Mouse (Mus musculus): ENCODE results near the gene Gpbp1. TPM values are rescaled to one million over a fixed set of nuclear protein-coding genes. Genes with fewer than 3 reads are reported as not detected.

The Gpbp1 gene
- polyA plus RNA-seq, 1 experiment from 2014 or later: 33.2 TPM

DNA sequence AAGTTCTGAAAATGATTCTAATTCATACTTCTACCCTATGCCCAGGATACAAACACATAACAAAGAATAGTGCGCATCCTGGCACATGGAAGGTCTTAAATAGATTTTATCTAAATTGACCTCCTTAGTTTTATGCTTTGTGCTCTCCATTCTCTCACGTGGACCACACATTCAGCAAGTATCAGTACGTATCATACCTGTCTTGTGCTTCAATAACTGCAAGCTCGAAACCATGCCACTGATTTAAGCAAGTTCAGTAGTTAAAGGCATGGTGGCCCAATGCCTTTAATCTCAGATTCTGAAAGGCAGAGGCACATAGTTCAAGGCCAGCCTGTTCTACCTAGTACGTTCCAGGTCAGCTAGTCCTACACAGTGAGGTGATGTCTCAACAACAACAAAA is 98.5 kb downstream of the Gpbp1 start:
- Histone ChIP-seq H3K9ac (ENCODE audit: low read depth, low read length) (no peak overlapping the region), H3K4me3 (ENCODE audit: low read depth, low read length) (no peak overlapping the region), H3K9me3 (ENCODE audit: control insufficient read depth) (no peaks in the 10 kb centered on the region), H3K27ac (ENCODE audit: low read depth, low read length) (no peak overlapping the region), H3K4me1 (replicated peaks; ENCODE audit: control insufficient read depth, insufficient read depth, low read length) (no peaks in the 10 kb centered on the region), H3K27me3 (replicated peaks; ENCODE audit: control insufficient read depth, insufficient read depth, low read length) (no peaks in the 10 kb centered on the region), H3K4me2 (replicated peaks; ENCODE audit: low read depth) (no peak overlapping the region), H3K36me3 (ENCODE audit: control insufficient read depth, insufficient read depth) (no peaks in the 10 kb centered on the region)
- 91% methylated on average over 5 of the region's 5 CpGs for WGBS
- no peak for ATAC-seq
- no peak for TF ChIP-seq CTCF (IDR thresholded peaks at IDR 0.05; ENCODE audit: low read depth)

DNA sequence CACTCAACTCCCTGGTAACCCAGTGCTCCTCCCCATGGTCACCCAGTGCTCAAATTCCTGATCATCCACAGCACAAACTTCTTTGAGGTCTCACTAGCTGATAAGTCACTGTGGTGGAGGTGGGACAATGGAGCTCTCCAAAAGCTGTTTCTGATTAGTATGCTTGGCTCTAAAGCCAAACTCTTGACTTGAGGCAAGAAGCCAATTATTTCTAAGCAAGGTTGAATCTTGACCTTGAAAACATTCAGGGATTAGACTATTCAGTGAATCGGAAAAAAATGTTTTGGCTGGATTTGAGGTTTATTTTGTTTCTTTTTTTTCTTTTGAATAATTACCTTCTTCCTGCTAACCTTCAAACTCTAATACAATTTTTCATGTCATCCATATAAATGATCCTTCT is 98.9 kb downstream of the Gpbp1 start:
- H3K27me3 ChIP-seq (replicated peaks; ENCODE audit: control insufficient read depth, insufficient read depth, low read length): no peaks in the 10 kb centered on the region
- TF ChIP-seq CTCF (IDR thresholded peaks at IDR 0.05; ENCODE audit: low read depth): no peak
- H3K4me3 ChIP-seq (ENCODE audit: low read depth, low read length): no peak overlapping the region
- no peaks in the 10 kb centered on the region for H3K9me3 ChIP-seq (ENCODE audit: control insufficient read depth)
- H3K36me3 ChIP-seq (ENCODE audit: control insufficient read depth, insufficient read depth): no peaks in the 10 kb centered on the region
- 74% methylated on average over 1 of the region's 1 CpGs for WGBS
- no peak overlapping the region for H3K27ac ChIP-seq (ENCODE audit: low read depth, low read length)
- no peak for ATAC-seq
- no peak overlapping the region for H3K4me2 ChIP-seq (replicated peaks; ENCODE audit: low read depth)
- H3K9ac ChIP-seq (ENCODE audit: low read depth, low read length): no peak overlapping the region
- no peaks in the 10 kb centered on the region for H3K4me1 ChIP-seq (replicated peaks; ENCODE audit: control insufficient read depth, insufficient read depth, low read length)

DNA sequence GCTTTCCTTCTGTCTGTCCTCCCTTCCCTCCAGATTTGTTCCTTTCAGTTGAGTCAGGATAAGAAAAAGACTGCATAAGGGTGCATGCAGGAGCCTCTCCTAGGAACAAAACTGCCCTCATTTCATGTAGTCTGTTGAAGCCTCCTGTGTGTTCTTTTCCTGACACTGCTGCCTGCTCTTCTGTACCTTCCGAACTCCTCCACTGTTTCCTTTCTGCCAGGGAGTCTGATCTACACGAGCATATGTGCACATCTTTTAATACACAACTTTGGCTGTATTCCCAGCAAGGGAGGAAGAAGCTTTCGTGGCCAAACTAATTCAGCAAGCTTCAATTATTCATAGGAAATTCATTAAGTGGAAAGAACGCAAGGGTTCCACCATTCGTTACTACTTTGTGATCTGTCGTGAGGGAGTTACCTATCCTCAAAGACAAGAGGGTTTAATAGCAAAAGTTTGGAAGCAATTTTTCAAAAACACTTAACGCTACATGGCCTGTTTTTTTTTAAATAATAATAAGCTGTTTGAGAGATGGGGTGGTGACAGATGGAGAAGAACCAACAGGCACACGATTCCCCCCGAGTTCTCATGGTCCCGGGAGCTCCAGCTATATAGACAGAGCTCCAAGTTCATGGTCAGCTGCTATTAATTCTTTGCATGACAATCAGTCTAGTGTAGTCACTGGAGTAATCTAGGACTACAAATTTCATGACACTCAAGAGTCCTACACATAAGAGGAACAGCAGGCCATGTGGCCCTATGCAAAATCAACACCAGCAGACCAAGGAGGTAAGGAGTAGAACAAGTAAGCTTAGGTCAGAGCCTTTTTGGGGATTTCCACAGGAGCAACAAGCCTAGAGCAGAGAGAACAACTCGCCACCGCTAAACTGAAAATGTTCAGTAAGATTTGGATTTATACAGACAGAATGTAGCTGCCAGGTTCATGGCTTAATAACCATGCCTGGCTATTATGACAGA is 105.6 kb downstream of the Gpbp1 start:
- H3K36me3 ChIP-seq (ENCODE audit: control insufficient read depth, insufficient read depth): no peaks in the 10 kb centered on the region
- no peak overlapping the region for H3K9ac ChIP-seq (ENCODE audit: low read depth, low read length)
- no peak overlapping the region for H3K27ac ChIP-seq (ENCODE audit: low read depth, low read length)
- H3K4me2 ChIP-seq (replicated peaks; ENCODE audit: low read depth): no peak overlapping the region
- no peak overlapping the region for H3K4me3 ChIP-seq (ENCODE audit: low read depth, low read length)
- H3K9me3 ChIP-seq (ENCODE audit: control insufficient read depth): no peaks in the 10 kb centered on the region
- WGBS: 70% methylated on average over 12 of the region's 12 CpGs
- no peak for ATAC-seq
- no peaks in the 10 kb centered on the region for H3K4me1 ChIP-seq (replicated peaks; ENCODE audit: control insufficient read depth, insufficient read depth, low read length)
- no peak for TF ChIP-seq CTCF (IDR thresholded peaks at IDR 0.05; ENCODE audit: low read depth)
- H3K27me3 ChIP-seq (replicated peaks; ENCODE audit: control insufficient read depth, insufficient read depth, low read length): no peaks in the 10 kb centered on the region

Other genes starting within 250 kb of the Gpbp1 start
- gene Actbl2, start 235.1 kb downstream of the Gpbp1 start, polyA plus RNA-seq (2015; fragmentation: Nextera tagmentation; extraction: Ambion mirVana): not detected in 2 replicates
- not detected in 2 replicates for gene Gm49496, start 59.8 kb upstream of the Gpbp1 start, polyA plus RNA-seq (2015; fragmentation: Nextera tagmentation; extraction: Ambion mirVana)
- gene Gm10198, start 102.7 kb upstream of the Gpbp1 start, polyA plus RNA-seq (2015; fragmentation: Nextera tagmentation; extraction: Ambion mirVana): not detected in 2 replicates
- 6.0 and 6.9 TPM in 2 replicates for gene Mier3, start 190.9 kb upstream of the Gpbp1 start, polyA plus RNA-seq (2015; fragmentation: Nextera tagmentation; extraction: Ambion mirVana)